Mouse (Mus musculus): ENCODE data around the gene Dgkh.

GRCm38 (mm10) chr14:78535366-78535765, 197.2 kb downstream of the Dgkh start:
- no peak for TF ChIP-seq CTCF (IDR thresholded peaks at IDR 0.05)
- TF ChIP-seq EP300 (IDR thresholded peaks at IDR 0.05) = no peak

Data from lung, postnatal 0 days (tissue).